Mouse (Mus musculus): Measurements from ENCODE around the gene Nup133. TPM values are rescaled to one million over a fixed set of nuclear protein-coding genes. Genes with fewer than 3 reads are reported as not detected.

Gene Nup133
- polyA plus RNA-seq, 1 experiment from 2014 or later = 19.0 TPM

GRCm38 (mm10) chr8:123880271-123880670, 68.8 kb downstream of the Nup133 start:
- H3K36me3 ChIP-seq (ENCODE audit: insufficient read depth, low read length) = no peaks in the 10 kb centered on the region
- no peak overlapping the region for H3K9ac ChIP-seq (ENCODE audit: low read depth, low read length)
- ATAC-seq (replicated peaks; ENCODE audit: low FRiP score, low read depth) (no peak), DNase-seq (ENCODE audit: low spot score) (no peak)
- H3K27ac ChIP-seq = no peak overlapping the region
- H3K4me2 ChIP-seq (ENCODE audit: low read length) = no peak overlapping the region
- WGBS = 62% methylated on average over 10 of the region's 10 CpGs
- no peaks in the 10 kb centered on the region for H3K27me3 ChIP-seq (ENCODE audit: insufficient read depth, low read length)
- H3K4me3 ChIP-seq (replicated peaks; ENCODE audit: low read depth, low read length) = no peak overlapping the region
- no peaks in the 10 kb centered on the region for H3K4me1 ChIP-seq (replicated peaks; ENCODE audit: insufficient read depth, low read length)
- no peaks in the 10 kb centered on the region for H3K9me3 ChIP-seq (replicated peaks; ENCODE audit: low read length)
- TF ChIP-seq CTCF (IDR thresholded peaks at IDR 0.05; ENCODE audit: low read depth) = no peak

- Histone ChIP-seq H3K9ac (ENCODE audit: low read depth, low read length) (no peak overlapping the region), H3K36me3 (ENCODE audit: insufficient read depth, low read length) (no peaks in the 10 kb centered on the region), H3K4me1 (replicated peaks; ENCODE audit: insufficient read depth, low read length) (no peaks in the 10 kb centered on the region), H3K4me2 (ENCODE audit: low read length) (no peak overlapping the region), H3K4me3 (replicated peaks; ENCODE audit: low read depth, low read length) (no peak overlapping the region), H3K27ac (no peak overlapping the region), H3K9me3 (replicated peaks; ENCODE audit: low read length) (no peaks in the 10 kb centered on the region), H3K27me3 (ENCODE audit: insufficient read depth, low read length) (no peaks in the 10 kb centered on the region)
- no peak for ATAC-seq (replicated peaks; ENCODE audit: low FRiP score, low read depth)
- 51% methylated on average over 2 of the region's 2 CpGs for WGBS
- DNase-seq (ENCODE audit: low spot score) = no peak
- no peak for TF ChIP-seq CTCF (IDR thresholded peaks at IDR 0.05; ENCODE audit: low read depth)
Measured at GRCm38 (mm10) chr8:123877865-123878264, 71.2 kb downstream of the Nup133 start.

DNA sequence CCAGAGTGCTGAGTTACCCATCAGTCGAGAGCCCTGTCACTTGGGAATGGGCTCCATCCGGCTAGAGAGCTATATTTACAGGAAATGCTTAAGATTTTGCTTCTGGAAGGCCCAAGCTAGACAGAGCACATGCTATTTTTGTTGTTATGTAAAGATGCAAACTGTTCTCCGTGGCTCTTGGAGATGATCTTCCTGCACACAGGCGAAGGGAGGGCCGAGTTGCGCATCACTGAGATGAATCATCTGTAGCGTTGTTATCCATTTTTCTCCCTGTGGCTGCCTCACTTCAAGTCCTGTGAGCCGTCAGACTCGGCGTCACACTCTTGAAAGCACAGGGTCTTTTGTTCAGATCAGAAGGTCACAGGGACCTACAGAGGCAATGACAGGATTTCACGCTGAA, 74.7 kb downstream of the Nup133 start:
- no peak for ATAC-seq (replicated peaks; ENCODE audit: low FRiP score, low read depth)
- H3K4me3 ChIP-seq (replicated peaks; ENCODE audit: low read depth, low read length) = no peak overlapping the region
- DNase-seq (ENCODE audit: low spot score) = no peak
- H3K36me3 ChIP-seq (ENCODE audit: insufficient read depth, low read length) = no peaks in the 10 kb centered on the region
- no peaks in the 10 kb centered on the region for H3K27me3 ChIP-seq (ENCODE audit: insufficient read depth, low read length)
- no peak for TF ChIP-seq CTCF (IDR thresholded peaks at IDR 0.05; ENCODE audit: low read depth)
- H3K9ac ChIP-seq (ENCODE audit: low read depth, low read length) = no peak overlapping the region
- WGBS = 80% methylated on average over 11 of the region's 11 CpGs
- H3K9me3 ChIP-seq (replicated peaks; ENCODE audit: low read length) = no peaks in the 10 kb centered on the region
- no peak overlapping the region for H3K27ac ChIP-seq
- no peak overlapping the region for H3K4me2 ChIP-seq (ENCODE audit: low read length)
- H3K4me1 ChIP-seq (replicated peaks; ENCODE audit: insufficient read depth, low read length) = no peaks in the 10 kb centered on the region

DNA sequence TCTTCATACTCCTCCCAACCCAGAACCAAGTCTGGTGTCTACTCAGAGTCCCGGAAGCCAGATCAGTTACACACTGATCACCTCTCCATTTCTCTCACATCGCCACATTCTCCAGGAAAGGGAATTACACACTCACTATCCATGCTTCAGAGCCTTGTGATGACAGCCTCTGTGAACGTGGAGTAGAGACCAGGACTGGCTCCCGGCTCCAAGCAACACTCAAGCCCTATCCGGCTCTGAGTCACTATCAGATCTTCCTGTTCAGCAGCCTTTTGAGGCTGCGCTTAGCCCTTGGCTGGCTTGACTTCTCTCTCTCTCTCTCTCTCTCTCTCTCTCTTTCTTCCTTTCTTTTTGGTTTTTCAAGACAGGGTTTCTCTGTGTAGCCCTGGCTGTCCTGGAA, 75.7 kb downstream of the Nup133 start:
- ATAC-seq (replicated peaks; ENCODE audit: low FRiP score, low read depth) = no peak
- no peak for DNase-seq (ENCODE audit: low spot score)
- H3K27ac ChIP-seq = no peak overlapping the region
- H3K4me1 ChIP-seq (replicated peaks; ENCODE audit: insufficient read depth, low read length) = no peaks in the 10 kb centered on the region
- 63% methylated on average over 6 of the region's 6 CpGs for WGBS
- H3K27me3 ChIP-seq (ENCODE audit: insufficient read depth, low read length) = no peaks in the 10 kb centered on the region
- no peaks in the 10 kb centered on the region for H3K36me3 ChIP-seq (ENCODE audit: insufficient read depth, low read length)
- no peak overlapping the region for H3K4me3 ChIP-seq (replicated peaks; ENCODE audit: low read depth, low read length)
- H3K9me3 ChIP-seq (replicated peaks; ENCODE audit: low read length) = no peaks in the 10 kb centered on the region
- no peak overlapping the region for H3K4me2 ChIP-seq (ENCODE audit: low read length)
- no peak overlapping the region for H3K9ac ChIP-seq (ENCODE audit: low read depth, low read length)
- TF ChIP-seq CTCF (IDR thresholded peaks at IDR 0.05; ENCODE audit: low read depth) = no peak

- no peak for TF ChIP-seq CTCF (IDR thresholded peaks at IDR 0.05; ENCODE audit: low read depth)
- Histone ChIP-seq H3K27me3 (ENCODE audit: insufficient read depth, low read length) (no peaks in the 10 kb centered on the region), H3K4me2 (ENCODE audit: low read length) (no peak overlapping the region), H3K9ac (ENCODE audit: low read depth, low read length) (no peak overlapping the region), H3K36me3 (ENCODE audit: insufficient read depth, low read length) (no peaks in the 10 kb centered on the region), H3K9me3 (replicated peaks; ENCODE audit: low read length) (no peaks in the 10 kb centered on the region), H3K4me1 (replicated peaks; ENCODE audit: insufficient read depth, low read length) (no peaks in the 10 kb centered on the region), H3K27ac (no peak overlapping the region), H3K4me3 (replicated peaks; ENCODE audit: low read depth, low read length) (no peak overlapping the region)
- ATAC-seq (replicated peaks; ENCODE audit: low FRiP score, low read depth) = no peak
- no peak for DNase-seq (ENCODE audit: low spot score)
- 67% methylated on average over 9 of the region's 9 CpGs for WGBS
Measured at GRCm38 (mm10) chr8:123872048-123872447, 77.0 kb downstream of the Nup133 start.

DNA sequence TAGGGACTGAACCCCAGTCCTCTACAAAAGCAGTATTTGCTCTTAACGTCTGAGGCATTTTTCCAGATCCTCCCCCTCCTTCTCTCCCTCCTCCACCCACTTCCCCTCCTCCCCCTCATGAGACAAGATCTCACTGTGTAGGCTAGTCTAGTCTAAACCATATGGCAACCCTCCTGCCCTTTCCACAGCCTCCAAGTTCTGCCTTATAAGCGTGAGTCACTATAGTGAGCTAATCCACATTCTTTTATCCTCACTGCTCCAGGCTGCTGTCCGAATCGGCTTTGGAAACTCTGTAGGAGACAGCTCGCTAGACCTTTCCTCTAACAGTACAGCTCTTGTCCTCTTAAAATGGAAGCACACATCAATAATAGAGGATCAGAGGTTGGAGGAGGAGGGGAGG, 82.1 kb downstream of the Nup133 start:
- DNase-seq (ENCODE audit: low spot score) (no peak), ATAC-seq (replicated peaks; ENCODE audit: low FRiP score, low read depth) (no peak)
- 34% methylated on average over 5 of the region's 5 CpGs for WGBS
- H3K36me3 ChIP-seq (ENCODE audit: insufficient read depth, low read length) = no peaks in the 10 kb centered on the region
- H3K9me3 ChIP-seq (replicated peaks; ENCODE audit: low read length) = no peaks in the 10 kb centered on the region
- no peak overlapping the region for H3K4me3 ChIP-seq (replicated peaks; ENCODE audit: low read depth, low read length)
- H3K4me1 ChIP-seq (replicated peaks; ENCODE audit: insufficient read depth, low read length) = no peaks in the 10 kb centered on the region
- no peak overlapping the region for H3K27ac ChIP-seq
- no peaks in the 10 kb centered on the region for H3K27me3 ChIP-seq (ENCODE audit: insufficient read depth, low read length)
- H3K4me2 ChIP-seq (ENCODE audit: low read length) = no peak overlapping the region
- H3K9ac ChIP-seq (ENCODE audit: low read depth, low read length) = no peak overlapping the region
- no peak for TF ChIP-seq CTCF (IDR thresholded peaks at IDR 0.05; ENCODE audit: low read depth)

DNA sequence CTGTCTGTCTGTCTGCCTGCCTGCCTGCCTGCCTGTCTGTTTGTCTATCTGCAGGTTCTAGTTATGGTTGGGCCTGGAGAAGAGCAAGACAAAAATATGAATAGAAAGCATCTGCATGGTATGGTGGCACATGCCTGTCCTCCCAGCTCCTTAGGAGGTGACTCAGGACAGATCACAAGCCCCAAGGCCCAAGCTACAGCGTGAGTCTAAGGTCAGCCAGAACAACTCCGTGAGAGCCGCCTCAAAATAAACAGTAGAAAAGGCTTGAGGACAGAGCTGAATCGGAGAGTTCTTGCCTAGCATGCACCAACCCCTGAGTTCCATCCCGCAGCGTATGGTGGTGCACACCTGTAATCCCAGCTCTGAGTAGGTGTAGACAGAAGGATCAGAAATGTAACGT, 83.3 kb downstream of the Nup133 start:
- no peak overlapping the region for H3K4me2 ChIP-seq (ENCODE audit: low read length)
- H3K27me3 ChIP-seq (ENCODE audit: insufficient read depth, low read length) = no peaks in the 10 kb centered on the region
- no peak overlapping the region for H3K27ac ChIP-seq
- DNase-seq (ENCODE audit: low spot score) (no peak), ATAC-seq (replicated peaks; ENCODE audit: low FRiP score, low read depth) (no peak)
- TF ChIP-seq CTCF (IDR thresholded peaks at IDR 0.05; ENCODE audit: low read depth) = no peak
- no peaks in the 10 kb centered on the region for H3K4me1 ChIP-seq (replicated peaks; ENCODE audit: insufficient read depth, low read length)
- 71% methylated on average over 7 of the region's 7 CpGs for WGBS
- H3K9ac ChIP-seq (ENCODE audit: low read depth, low read length) = no peak overlapping the region
- H3K4me3 ChIP-seq (replicated peaks; ENCODE audit: low read depth, low read length) = no peak overlapping the region
- H3K36me3 ChIP-seq (ENCODE audit: insufficient read depth, low read length) = no peaks in the 10 kb centered on the region
- no peaks in the 10 kb centered on the region for H3K9me3 ChIP-seq (replicated peaks; ENCODE audit: low read length)
